Mouse (Mus musculus): Measurements from ENCODE around the gene Gtf3c5.

Gtf3c5 gene

GRCm38 (mm10) chr2:28611407-28611787 lies 27.8 kb upstream of the Gtf3c5 start:
- in situ Hi-C loops (cut with MboI; ENCODE audit: low pct_unique_long_range_greater_than_20kb in 1 of 2, low sequenced_read_pairs in 2 of 2, unreplicated experiment in 1 of 2): no loop called here

DNA sequence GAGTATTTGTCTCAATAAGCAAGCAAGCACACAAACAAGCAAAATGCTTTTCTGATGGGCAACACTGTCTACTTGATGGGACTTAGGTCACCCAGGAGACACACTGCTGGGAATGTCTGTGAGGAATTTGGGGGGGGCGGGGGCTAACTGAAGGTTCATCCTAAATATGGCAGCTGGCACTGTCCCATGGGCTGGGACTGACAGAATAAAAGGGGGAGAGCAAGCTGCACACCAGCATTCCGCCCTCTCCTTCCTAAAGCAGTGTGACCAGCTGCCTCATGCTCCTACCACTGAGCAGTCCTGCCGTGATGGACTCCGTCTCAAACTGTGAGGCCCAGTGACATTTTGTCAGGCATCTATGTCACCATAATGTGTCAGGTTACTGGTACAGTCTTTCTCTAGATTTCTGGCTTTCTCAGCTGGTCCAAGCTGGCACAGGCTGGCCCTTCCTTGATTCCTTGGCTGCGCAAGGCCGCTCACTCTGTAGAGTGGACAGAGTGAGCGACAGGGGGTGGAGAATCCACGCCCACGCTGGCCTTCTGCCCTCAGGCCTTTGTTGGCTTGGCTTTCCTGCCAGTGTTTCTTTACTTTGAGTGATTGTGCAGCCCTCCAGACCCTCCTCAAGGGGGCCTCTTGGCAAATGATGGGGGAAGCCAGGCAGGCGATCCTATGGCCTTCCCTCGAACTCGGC lies 27.3 kb upstream of the Gtf3c5 start:
- in situ Hi-C loops (cut with MboI; ENCODE audit: low pct_unique_long_range_greater_than_20kb in 1 of 2, low sequenced_read_pairs in 2 of 2, unreplicated experiment in 1 of 2): no loop called here

DNA sequence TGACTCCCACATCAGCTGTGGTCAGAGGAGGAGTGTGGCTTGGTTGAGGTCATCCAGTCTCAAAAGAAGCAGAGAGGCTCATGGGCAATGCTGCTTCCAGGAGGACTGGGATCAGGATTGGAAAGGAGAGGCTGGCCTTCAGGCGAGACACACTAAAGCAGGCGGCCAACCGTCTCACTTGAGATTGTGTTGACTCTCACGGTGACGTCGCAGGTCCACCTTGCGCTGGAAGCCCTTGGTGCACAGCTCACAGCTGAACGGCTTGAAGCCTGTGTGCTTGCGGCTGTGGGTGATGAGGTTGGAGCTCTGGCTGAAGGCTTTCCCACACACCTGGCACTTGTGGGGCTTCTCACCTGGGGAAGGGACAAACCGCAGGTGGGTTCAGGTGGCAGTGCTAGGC lies 26.3 kb upstream of the Gtf3c5 start:
- in situ Hi-C loops (cut with MboI; ENCODE audit: low pct_unique_long_range_greater_than_20kb in 1 of 2, low sequenced_read_pairs in 2 of 2, unreplicated experiment in 1 of 2): no loop called here

DNA sequence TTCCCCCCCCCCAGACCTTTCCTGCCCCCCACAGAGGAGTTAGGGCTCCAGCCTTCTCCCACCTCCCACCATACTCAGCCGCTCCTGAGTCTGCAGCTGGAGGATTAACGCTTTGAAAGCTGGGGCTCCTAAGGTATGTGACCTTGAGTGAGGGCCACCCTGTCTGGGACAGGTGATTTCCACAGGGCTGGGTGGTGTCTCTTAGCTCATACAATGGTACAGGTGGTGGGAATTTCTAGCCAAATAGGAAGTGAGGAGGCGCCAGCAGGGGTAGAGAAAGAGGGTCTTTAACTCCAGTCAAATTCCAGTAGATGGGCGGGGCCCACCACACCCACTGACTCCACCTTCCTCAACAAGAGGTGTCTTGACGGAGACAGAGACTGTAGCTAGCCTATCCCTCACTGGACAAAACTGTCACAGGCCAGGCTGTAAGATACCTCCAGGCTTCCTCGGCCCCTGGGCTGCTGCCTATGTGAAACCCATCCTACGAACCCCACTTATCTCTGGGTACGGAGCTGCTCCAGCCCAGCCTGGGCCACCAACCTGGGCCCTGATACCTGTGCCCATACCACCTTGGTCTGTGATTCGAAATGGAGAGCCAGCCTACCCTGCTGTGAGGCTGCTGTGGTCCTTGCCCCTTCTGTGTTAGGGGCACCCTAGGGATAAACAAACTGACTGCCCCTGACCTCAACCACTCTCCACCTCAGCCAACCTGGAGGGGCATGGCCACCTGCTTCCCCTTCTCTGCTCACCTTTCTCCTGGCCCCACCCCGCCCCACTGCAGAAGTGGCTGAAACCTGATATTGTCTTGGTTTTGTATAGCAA lies 24.0 kb upstream of the Gtf3c5 start:
- in situ Hi-C loops (cut with MboI; ENCODE audit: low pct_unique_long_range_greater_than_20kb in 1 of 2, low sequenced_read_pairs in 2 of 2, unreplicated experiment in 1 of 2): no loop called here

DNA sequence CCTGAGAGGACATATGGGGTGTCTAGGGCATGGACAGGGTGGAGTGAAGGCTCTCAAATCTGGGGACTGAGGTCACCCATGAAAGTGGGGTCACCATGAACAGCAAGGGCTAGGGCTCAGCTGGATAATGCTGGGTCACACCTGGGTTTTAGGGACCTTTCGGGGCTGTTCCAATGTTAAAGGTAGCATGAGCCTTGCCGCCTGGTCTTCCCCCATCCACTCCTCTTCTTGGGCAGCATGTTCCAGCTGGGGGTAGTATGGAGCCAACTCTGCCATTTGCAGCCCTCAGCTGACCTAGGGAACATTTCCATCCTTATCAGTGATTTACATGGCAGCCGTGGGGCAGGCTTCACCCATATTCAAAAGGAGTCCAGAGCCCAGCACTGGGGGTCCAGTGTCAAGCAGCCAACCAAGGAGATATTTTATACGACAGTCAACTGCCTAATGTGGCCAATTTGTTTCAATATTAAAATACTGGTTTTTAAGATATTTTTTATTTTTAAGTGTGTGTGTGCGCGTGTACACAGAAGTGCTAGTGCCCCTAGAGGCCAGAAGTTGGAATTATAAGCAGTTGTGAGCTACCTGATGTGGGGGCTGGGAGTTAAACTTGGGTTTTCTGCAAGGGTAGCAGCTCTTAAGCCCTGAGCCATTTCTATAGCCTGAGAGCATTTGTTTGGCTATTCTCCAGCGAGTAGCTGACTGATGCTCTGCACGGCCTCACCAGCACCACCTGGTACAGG lies 23.2 kb upstream of the Gtf3c5 start:
- in situ Hi-C loops (cut with MboI; ENCODE audit: low pct_unique_long_range_greater_than_20kb in 1 of 2, low sequenced_read_pairs in 2 of 2, unreplicated experiment in 1 of 2): no loop called here

DNA sequence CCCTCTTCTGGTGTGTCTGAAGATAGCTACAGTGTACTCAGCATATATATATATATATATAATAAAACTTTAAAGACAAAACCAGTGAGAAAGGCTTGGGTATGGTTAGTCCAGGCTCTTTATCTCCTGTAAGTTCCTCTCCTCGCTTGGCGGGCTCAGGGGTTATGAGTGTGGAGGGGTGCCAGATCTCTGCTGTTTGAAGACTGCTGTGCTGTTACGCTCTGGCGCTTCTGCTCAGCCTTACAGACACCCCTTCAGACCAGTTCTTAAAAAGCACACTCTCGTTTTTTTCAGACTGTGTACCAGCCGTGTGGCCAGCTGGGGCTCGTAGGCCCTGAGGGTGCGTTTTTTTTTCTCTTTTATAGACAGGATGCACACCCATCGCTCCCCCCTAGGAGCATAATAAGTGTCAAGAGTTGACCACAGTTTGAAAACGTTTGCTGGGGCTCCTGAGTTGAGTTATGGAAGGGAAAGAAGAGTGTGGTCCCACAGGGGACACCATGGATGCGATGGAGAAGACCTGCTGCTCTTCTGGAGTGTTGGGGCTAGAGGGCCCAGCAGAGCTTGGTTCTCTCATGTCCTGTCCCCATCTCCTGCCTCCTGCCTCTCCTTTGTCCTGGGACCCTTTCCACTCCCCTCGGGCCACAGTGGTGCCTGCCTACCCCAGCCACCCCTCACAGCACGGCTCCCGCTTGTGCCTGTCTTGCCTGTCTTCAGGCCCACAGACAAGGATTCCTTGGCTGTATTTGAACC lies 22.4 kb upstream of the Gtf3c5 start:
- in situ Hi-C loops (cut with MboI; ENCODE audit: low pct_unique_long_range_greater_than_20kb in 1 of 2, low sequenced_read_pairs in 2 of 2, unreplicated experiment in 1 of 2): no loop called here

- in situ Hi-C loops (cut with MboI; ENCODE audit: low pct_unique_long_range_greater_than_20kb in 1 of 2, low sequenced_read_pairs in 2 of 2, unreplicated experiment in 1 of 2): no loop called here
Measured at GRCm38 (mm10) chr2:28603542-28603941, 20.0 kb upstream of the Gtf3c5 start.

GRCm38 (mm10) chr2:28601720-28602590 lies 18.4 kb upstream of the Gtf3c5 start:
- in situ Hi-C loops (cut with MboI; ENCODE audit: low pct_unique_long_range_greater_than_20kb in 1 of 2, low sequenced_read_pairs in 2 of 2, unreplicated experiment in 1 of 2): no loop called here

DNA sequence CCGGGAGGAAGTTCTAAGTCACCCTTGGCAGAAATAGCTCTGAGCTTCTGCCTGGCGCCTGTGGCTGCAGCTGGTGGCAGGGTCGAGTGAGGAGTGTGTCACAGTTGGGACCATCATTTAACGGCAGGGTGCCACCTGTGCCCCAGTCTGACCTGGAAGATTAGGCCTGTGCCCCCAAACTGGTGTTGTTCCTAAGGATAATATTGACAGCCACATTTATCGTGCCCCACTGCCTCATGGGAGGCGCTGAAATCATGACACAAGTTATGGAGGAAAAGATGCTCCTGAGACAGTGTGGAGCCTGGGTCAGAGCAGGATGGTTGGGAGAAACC lies 16.0 kb upstream of the Gtf3c5 start:
- in situ Hi-C loops (cut with MboI; ENCODE audit: low pct_unique_long_range_greater_than_20kb in 1 of 2, low sequenced_read_pairs in 2 of 2, unreplicated experiment in 1 of 2): loop anchor here in 1 of 2 experiments (5.0 kb wide), 1 partner anchor 33 kb away; no protein-coding TSS in a partner anchor

GRCm38 (mm10) chr2:28598692-28599568 lies 15.4 kb upstream of the Gtf3c5 start:
- in situ Hi-C loops (cut with MboI; ENCODE audit: low pct_unique_long_range_greater_than_20kb in 1 of 2, low sequenced_read_pairs in 2 of 2, unreplicated experiment in 1 of 2): loop anchor here in 1 of 2 experiments (5.0 kb wide), 1 partner anchor 33 kb away; no protein-coding TSS in a partner anchor

DNA sequence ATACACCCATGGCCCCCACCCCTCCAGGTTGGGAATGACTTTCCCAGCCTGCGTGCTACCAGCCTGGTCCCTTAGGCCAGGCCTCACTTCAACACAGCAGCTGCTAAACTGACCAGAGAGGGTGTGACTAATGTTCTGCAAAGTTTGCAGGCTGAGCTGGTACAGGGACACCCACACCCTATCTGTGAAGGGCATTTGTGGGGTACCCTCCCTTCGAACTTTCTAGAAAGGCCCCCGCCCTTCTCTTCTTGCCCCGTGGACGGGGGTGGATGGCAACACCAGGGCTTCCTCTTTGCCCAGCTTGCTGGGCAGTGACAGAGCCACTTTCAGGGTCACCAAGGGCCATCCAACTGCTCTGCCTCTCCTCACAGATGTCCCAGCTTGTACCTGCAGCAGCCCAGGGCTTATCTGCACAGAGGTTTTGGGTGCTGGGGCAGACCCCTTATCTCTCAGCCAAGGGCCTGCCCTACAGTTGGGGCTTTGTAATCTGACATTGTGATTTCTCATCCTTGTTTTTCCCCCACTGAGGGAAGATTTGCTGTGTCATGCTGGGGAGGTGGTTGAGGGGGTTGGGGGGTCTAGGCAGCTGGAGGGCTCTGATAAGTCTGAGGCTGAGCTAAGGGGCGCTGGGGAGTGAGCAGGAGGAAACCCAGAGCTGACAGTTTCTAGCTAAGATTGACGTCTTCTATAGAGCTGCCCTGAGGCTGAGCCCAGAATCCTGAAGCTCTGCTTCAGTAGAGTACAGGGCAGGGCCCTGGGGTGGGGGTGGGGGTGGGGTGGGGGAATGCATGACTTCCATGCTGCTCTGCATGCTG lies 14.4 kb upstream of the Gtf3c5 start:
- in situ Hi-C loops (cut with MboI; ENCODE audit: low pct_unique_long_range_greater_than_20kb in 1 of 2, low sequenced_read_pairs in 2 of 2, unreplicated experiment in 1 of 2): loop anchor here in 1 of 2 experiments (5.0 kb wide), 1 partner anchor 34 kb away; no protein-coding TSS in a partner anchor

DNA sequence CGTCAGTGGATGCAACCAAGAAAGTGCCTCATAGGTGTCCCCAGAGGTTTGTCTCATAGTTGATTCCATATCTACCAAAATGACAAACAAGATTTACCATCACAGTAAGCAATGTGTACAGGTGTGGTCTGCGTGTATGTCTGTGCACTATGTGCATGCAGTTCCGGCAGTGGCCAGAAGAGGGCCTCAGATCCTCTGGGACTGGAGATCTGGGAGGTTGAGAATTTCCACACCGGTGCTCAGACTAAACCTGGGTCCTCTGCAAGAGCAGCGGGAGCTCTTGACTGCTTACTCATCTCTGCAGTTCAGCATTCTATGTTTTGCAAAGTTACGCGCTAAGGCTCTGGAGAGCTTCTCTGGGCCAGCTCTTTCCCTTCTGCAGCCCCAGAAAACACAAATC lies 13.4 kb upstream of the Gtf3c5 start:
- in situ Hi-C loops (cut with MboI; ENCODE audit: low pct_unique_long_range_greater_than_20kb in 1 of 2, low sequenced_read_pairs in 2 of 2, unreplicated experiment in 1 of 2): loop anchor here in 1 of 2 experiments (5.0 kb wide), 1 partner anchor 35 kb away; no protein-coding TSS in a partner anchor

DNA sequence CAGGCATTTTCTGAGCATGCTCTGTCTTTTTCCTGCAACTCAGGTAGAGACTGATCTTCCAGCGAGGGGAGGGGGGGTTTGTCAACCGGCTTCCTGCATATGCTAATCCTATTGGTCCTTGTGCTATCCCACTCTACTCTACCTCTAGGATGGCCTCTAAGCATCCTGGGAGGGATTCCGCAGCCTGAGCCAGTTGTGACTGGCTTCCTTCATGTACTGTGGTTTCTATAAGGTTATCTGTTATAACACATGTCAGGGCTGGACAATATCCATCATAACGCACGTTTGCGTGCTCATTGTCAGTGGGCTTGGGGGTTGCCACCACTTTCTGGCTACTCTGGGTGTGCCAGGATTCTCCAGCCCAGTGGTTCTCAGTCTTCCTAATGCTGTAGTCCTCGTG lies 12.5 kb upstream of the Gtf3c5 start:
- in situ Hi-C loops (cut with MboI; ENCODE audit: low pct_unique_long_range_greater_than_20kb in 1 of 2, low sequenced_read_pairs in 2 of 2, unreplicated experiment in 1 of 2): loop anchor here in 1 of 2 experiments (5.0 kb wide), 1 partner anchor 36 kb away; no protein-coding TSS in a partner anchor

DNA sequence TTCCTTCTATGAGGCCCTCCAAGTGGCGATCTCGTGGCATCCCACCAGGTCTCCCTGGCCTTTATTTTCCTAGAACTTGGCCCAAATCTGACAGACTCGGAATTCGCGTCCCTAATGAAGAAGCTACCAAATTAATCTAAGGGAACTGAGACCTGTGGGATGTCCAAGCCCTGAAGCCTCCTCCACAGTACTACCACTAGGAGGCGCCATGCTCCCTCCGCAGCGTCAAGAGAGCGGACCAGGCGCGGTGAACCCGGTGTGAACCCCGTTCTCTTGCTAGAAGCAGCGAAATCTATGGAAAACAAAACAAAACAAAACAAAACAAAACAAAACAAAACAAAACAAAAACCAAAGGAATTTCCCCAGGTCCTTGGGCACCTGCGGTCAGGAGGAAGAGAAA lies 9.3 kb upstream of the Gtf3c5 start:
- in situ Hi-C loops (cut with MboI; ENCODE audit: low pct_unique_long_range_greater_than_20kb in 1 of 2, low sequenced_read_pairs in 2 of 2, unreplicated experiment in 1 of 2): no loop called here

- in situ Hi-C loops (cut with MboI; ENCODE audit: low pct_unique_long_range_greater_than_20kb in 1 of 2, low sequenced_read_pairs in 2 of 2, unreplicated experiment in 1 of 2): no loop called here
Measured at GRCm38 (mm10) chr2:28591479-28591878, 7.9 kb upstream of the Gtf3c5 start.

DNA sequence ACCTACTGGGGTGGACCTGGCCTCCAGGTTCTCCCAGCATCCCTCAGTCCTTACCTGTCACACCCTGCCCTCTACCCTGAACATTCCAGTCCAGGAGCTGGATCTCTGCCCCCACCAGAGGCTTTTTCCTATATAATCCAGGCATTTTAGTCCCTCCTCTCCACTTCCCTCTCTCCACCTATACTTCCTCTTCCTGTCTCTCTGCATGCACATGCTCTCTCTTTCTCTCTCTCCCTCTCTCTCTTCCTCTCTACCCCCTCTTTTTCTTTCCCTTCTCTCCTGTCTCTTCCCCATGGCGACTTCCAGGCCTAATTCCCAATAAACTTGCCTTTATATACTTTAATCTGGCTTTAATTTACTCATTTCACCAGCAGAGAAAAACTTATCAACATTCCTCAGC lies 5.0 kb upstream of the Gtf3c5 start:
- in situ Hi-C loops (cut with MboI; ENCODE audit: low pct_unique_long_range_greater_than_20kb in 1 of 2, low sequenced_read_pairs in 2 of 2, unreplicated experiment in 1 of 2): no loop called here
